Mouse (Mus musculus) intestine, postnatal 0 days (tissue): ENCODE measurements around the gene Bag2. TPM values are rescaled to one million over a fixed set of nuclear protein-coding genes. Genes with fewer than 3 reads are reported as not detected.

Experiments used
- ATAC-seq: fragments of 200-750 bp; cut with Nextera tagmentation; 2 replicates; pipeline ENCODE4 v1.8.0; 2017; ENCODE audit warnings: mild to moderate bottlenecking, moderate TSS enrichment, moderate library complexity
- H3K27ac ChIP-seq: fragments of 300-500 bp; sonication (generic); 2 replicates; pipeline ENCODE4 v1.5.1; 2014; ENCODE audit warnings: mild to moderate bottlenecking, low read depth, low read length, moderate library complexity
- H3K27me3 ChIP-seq: fragments of 300-500 bp; sonication (generic); replicated peaks from 2 replicates; pipeline ENCODE4 v1.6.1; 2014; ENCODE audit warnings: low read length, mixed read lengths; ENCODE audit not compliant: control insufficient read depth, insufficient read depth
- H3K36me3 ChIP-seq: fragments of 300-500 bp; sonication (generic); 2 replicates; pipeline ENCODE4 v1.6.1; 2014; ENCODE audit warnings: mild to moderate bottlenecking, moderate library complexity; ENCODE audit not compliant: control insufficient read depth, insufficient read depth
- H3K4me1 ChIP-seq: fragments of 300-500 bp; sonication (generic); replicated peaks from 2 replicates; pipeline ENCODE4 v1.6.1; 2014; ENCODE audit warnings: antibody characterized with exemption, low read length, mixed read lengths; ENCODE audit not compliant: control insufficient read depth, insufficient read depth
- H3K4me2 ChIP-seq: fragments of 300-500 bp; sonication (generic); replicated peaks from 2 replicates; pipeline ENCODE4 v1.6.1; 2014; ENCODE audit warnings: low read depth, mild to moderate bottlenecking, moderate library complexity
- H3K4me3 ChIP-seq: fragments of 300-500 bp; sonication (generic); 2 replicates; pipeline ENCODE4 v1.5.1; 2014; ENCODE audit warnings: low read depth, low read length
- H3K9ac ChIP-seq: fragments of 300-500 bp; sonication (generic); 2 replicates; pipeline ENCODE4 v1.6.1; 2014; ENCODE audit warnings: mild to moderate bottlenecking, low read depth, low read length
- H3K9me3 ChIP-seq: fragments of 300-500 bp; sonication (generic); 2 replicates; pipeline ENCODE4 v1.6.1; 2016; ENCODE audit warnings: mixed run types; ENCODE audit not compliant: control insufficient read depth
- CTCF ChIP-seq: sonication (generic); IDR thresholded peaks from 2 replicates; pipeline ENCODE4 v1.5.1; 2016; ENCODE audit warnings: low read depth, mild to moderate bottlenecking, control low read depth, antibody characterized with exemption, moderate library complexity
- WGBS: fragments of 180-500 bp; shearing (Covaris S2); extraction: QIAGEN DNeasy Blood & Tissue Kit; methylation state at CpG from one replicate; pipeline ENCODE4 v1.1.7; 2014; 5-methylcytosine and 5-hydroxymethylcytosine counted together
- polyA plus RNA-seq: library from polyadenylated mRNA; unstranded; fragments of >200 nt; fragmentation: Nextera tagmentation; extraction: Ambion mirVana; gene quantifications from 2 replicates; pipeline ENCODE4 v1.2.1, GENCODE M21; 2015

The Bag2 gene
- polyA plus RNA-seq, 1 experiment from 2014 or later = 26.0 TPM

GRCm38 (mm10) chr1:33772106-33772505 lies 14.5 kb upstream of the Bag2 start:
- no peak for ATAC-seq
- no peak overlapping the region for H3K27ac ChIP-seq
- H3K9me3 ChIP-seq = no peaks in the 10 kb centered on the region
- H3K4me1 ChIP-seq = no peaks in the 10 kb centered on the region
- peaks cover 33% of the 10 kb centered on the region for H3K36me3 ChIP-seq
- no peak overlapping the region for H3K4me3 ChIP-seq
- H3K9ac ChIP-seq = no peak overlapping the region
- 93% methylated on average over 9 of the region's 9 CpGs for WGBS
- no peaks in the 10 kb centered on the region for H3K27me3 ChIP-seq
- H3K4me2 ChIP-seq = no peak overlapping the region
- no peak for TF ChIP-seq CTCF

- Histone ChIP-seq H3K27me3 (no peaks in the 10 kb centered on the region), H3K9me3 (no peaks in the 10 kb centered on the region), H3K4me2 (no peak overlapping the region), H3K27ac (no peak overlapping the region), H3K9ac (no peak overlapping the region), H3K4me3 (no peak overlapping the region), H3K4me1 (no peaks in the 10 kb centered on the region), H3K36me3 (peaks cover 33% of the 10 kb centered on the region)
- no peak for ATAC-seq
- 93% methylated on average over 10 of the region's 10 CpGs for whole genome bisulfite sequencing
- TF ChIP-seq CTCF = no peak
Observed at GRCm38 (mm10) chr1:33771621-33772020, 14.0 kb upstream of the Bag2 start.

DNA sequence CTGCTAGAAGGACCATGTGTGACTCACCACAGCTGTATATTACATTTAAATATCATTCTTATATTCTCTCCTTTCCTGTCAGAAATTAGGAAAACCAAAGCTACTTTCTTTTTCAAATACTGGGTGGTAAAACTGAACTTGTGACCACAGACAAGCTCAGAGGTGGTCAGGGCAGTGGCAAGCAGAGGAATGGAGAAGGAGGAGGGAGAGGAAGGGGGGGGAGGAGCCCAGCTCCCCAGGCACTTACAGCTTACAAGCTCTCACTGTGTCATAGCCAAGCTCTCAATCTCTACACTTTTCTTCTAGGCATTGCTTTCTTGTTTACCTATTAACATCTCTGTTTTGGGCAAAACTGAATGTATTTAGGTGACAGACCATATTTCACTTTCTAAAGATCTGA lies 11.2 kb upstream of the Bag2 start:
- no peaks in the 10 kb centered on the region for H3K9me3 ChIP-seq
- no peak overlapping the region for H3K4me2 ChIP-seq
- no peak overlapping the region for H3K4me3 ChIP-seq
- H3K36me3 ChIP-seq = peaks cover 33% of the 10 kb centered on the region
- no peaks in the 10 kb centered on the region for H3K27me3 ChIP-seq
- TF ChIP-seq CTCF = no peak
- ATAC-seq = no peak
- no peak overlapping the region for H3K27ac ChIP-seq
- H3K4me1 ChIP-seq = no peaks in the 10 kb centered on the region
- no peak overlapping the region for H3K9ac ChIP-seq

DNA sequence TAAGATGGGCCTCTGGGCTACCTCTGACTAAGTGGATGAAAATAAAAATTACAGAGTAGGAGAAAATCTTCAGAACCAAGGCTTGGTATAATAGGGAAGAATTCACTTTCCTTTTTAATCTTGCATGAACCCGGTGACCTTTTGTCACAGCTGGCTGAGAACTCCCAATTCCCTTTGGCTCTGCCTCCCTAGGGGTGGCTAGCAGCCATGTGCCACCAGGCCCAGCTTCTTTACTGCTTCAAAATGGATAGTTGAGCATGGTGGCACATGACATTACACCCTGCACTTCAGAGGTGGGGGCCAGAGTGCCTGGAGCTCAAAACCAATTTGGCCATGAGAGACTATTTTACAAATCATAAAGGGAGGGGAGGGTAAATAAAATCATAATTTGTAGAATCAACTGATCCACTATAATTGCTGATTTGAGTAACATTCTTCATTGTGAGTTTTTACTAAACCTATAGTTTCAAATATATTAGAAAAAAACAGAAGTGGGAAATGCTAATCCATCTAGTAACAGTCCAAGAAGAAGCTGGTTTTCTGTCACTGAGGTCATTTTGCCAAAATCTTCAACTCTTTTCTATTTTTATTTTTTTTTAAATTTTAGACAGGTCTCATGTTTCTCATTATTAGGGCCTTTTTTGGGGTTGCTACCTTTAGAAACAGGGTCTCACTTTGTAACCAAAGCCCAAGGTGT lies 10.6 kb upstream of the Bag2 start:
- no peak overlapping the region for H3K4me3 ChIP-seq
- H3K9ac ChIP-seq = no peak overlapping the region
- 90% methylated on average over 1 of the region's 1 CpGs for WGBS
- H3K4me2 ChIP-seq = no peak overlapping the region
- peaks cover 33% of the 10 kb centered on the region for H3K36me3 ChIP-seq
- no peaks in the 10 kb centered on the region for H3K9me3 ChIP-seq
- H3K27ac ChIP-seq = no peak overlapping the region
- TF ChIP-seq CTCF = no peak
- ATAC-seq = no peak
- no peaks in the 10 kb centered on the region for H3K27me3 ChIP-seq
- H3K4me1 ChIP-seq = no peaks in the 10 kb centered on the region

DNA sequence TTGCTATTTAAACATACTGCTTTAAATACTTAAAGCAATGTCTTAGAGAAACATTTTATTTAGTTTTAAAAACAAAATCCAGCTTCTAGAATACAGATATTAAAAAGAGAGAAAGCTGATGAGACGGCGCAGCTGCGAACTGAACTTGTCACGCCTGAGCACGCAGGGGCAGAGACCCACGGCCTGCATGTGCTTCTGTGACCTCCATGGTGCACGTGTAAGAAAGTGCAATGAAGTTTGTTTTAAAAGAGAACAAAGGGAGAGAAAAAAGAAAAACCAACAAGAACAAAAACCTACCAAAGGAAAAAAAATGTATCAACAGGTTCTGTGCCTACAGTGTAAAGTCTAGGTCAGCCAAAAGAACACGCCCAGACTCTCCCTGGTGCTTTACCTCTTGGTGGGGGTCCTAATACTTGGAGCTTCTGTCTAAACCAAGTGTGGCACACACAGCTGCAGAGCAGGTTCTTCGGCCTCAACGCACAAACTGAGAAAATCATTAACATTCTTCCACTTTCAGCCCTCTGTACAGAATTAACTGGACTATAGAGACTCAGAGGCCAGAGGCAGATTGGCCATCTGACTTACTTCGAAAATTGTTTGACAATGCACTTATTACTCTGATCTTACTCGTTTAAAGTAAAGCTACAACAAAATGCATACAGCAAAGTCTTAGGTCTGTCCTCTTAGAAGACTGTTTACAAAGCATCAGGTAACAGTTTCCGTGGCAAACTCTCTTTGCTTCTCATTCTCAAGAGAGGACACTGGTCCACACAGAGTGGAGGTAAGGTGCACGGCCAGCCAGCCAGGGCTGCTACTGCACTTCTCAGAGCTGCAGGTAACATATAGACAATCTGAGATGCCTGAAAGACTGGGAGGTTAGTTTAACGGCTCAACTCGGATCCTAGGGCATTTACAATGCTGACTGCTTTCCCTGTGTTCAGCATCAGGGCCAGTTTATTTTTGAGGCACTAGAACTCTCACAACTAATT lies 9.2 kb upstream of the Bag2 start:
- no peak overlapping the region for H3K9ac ChIP-seq
- peaks cover 24% of the 10 kb centered on the region for H3K36me3 ChIP-seq
- H3K4me3 ChIP-seq = no peak overlapping the region
- no peak overlapping the region for H3K4me2 ChIP-seq
- no peaks in the 10 kb centered on the region for H3K9me3 ChIP-seq
- no peaks in the 10 kb centered on the region for H3K4me1 ChIP-seq
- 67% methylated on average over 16 of the region's 16 CpGs for WGBS
- no peak for TF ChIP-seq CTCF
- no peak overlapping the region for H3K27ac ChIP-seq
- no peaks in the 10 kb centered on the region for H3K27me3 ChIP-seq
- ATAC-seq = no peak

DNA sequence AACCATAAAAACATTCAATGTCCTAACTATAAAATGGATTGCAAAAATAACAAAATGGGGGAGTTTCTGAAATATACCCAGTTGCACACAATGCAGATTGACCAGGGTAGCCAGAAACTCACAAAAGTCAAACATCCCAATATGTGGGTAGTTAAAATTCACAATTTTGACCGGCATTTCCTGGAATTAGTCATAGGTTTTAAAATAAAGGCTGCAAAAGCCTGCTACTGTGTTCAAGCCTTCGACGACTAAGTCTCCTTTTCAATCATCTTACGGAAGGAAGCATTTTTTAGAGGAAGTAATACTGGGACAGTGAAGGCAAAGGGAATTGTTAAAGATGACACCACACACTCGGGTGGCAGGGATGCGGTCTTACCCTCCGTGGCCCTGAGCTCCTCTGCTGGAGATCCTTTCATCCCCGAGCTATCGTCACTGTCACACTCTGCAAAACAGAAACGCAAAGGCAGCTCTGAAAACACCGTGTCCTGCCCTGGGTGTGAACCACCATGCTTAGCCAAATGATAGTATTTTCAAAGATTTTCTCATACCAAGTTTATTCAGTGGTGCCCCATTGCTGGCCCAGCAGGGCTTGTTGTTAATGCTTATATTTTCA lies 8.0 kb upstream of the Bag2 start:
- H3K36me3 ChIP-seq = peaks cover 13% of the 10 kb centered on the region
- H3K27me3 ChIP-seq = no peaks in the 10 kb centered on the region
- no peak overlapping the region for H3K4me3 ChIP-seq
- ATAC-seq = no peak
- 94% methylated on average over 11 of the region's 11 CpGs for WGBS
- no peak overlapping the region for H3K27ac ChIP-seq
- H3K9ac ChIP-seq = no peak overlapping the region
- H3K9me3 ChIP-seq = no peaks in the 10 kb centered on the region
- no peak overlapping the region for H3K4me2 ChIP-seq
- no peak for TF ChIP-seq CTCF
- H3K4me1 ChIP-seq = no peaks in the 10 kb centered on the region
